Mouse (Mus musculus): ENCODE measurements around the gene Rffl. TPM values are rescaled to one million over a fixed set of nuclear protein-coding genes. Genes with fewer than 3 reads are reported as not detected.
"Not testable (repeated sequence)": the region's sequence is repeated elsewhere in the genome, so short reads cannot be mapped to it uniquely, and the experiment has no call there.

The Rffl gene
- polyA plus RNA-seq, 2 experiments, result 8.3 to 11.3 TPM

GRCm38 (mm10) chr11:82837192-82837591 lies 33.8 kb downstream of the Rffl start:
- Histone ChIP-seq H3K4me3 (replicated peaks; ENCODE audit: low read length) (no peak overlapping the region), H3K36me3 (ENCODE audit: control insufficient read depth, insufficient read depth, low read length) (no peaks in the 10 kb centered on the region), H3K4me2 (replicated peaks; ENCODE audit: low read depth, low read length, severe bottlenecking) (no peak overlapping the region), H3K4me1 (ENCODE audit: control insufficient read depth, insufficient read depth, low read length) (peaks cover 12% of the 10 kb centered on the region; the same call in 1 of the 2 replicates), H3K9me3 (ENCODE audit: control insufficient read depth, low read length) (no peaks in the 10 kb centered on the region), H3K27me3 (ENCODE audit: control insufficient read depth, insufficient read depth, low read length) (no peaks in the 10 kb centered on the region), H3K9ac (ENCODE audit: low read depth, low read length, severe bottlenecking) (no peak overlapping the region), H3K27ac (replicated peaks; ENCODE audit: low read depth, low read length) (no peak overlapping the region)
- DNase-seq (ENCODE audit: low spot score), result no peak
- ATAC-seq (ENCODE audit: low FRiP score, low read depth), result no peak
- TF ChIP-seq POLR2A (IDR thresholded peaks at IDR 0.05; ENCODE audit: borderline replicate concordance, extremely low read depth, insufficient read depth, insufficient read length), result no peak
- 29% methylated on average over 7 of the region's 7 CpGs for WGBS

GRCm38 (mm10) chr11:82835616-82836432 lies 35.2 kb downstream of the Rffl start:
- Histone ChIP-seq H3K9me3 (ENCODE audit: control insufficient read depth, low read length) (no peaks in the 10 kb centered on the region), H3K4me3 (replicated peaks; ENCODE audit: low read length) (no peak overlapping the region), H3K36me3 (ENCODE audit: control insufficient read depth, insufficient read depth, low read length) (no peaks in the 10 kb centered on the region), H3K27me3 (ENCODE audit: control insufficient read depth, insufficient read depth, low read length) (no peaks in the 10 kb centered on the region), H3K4me2 (replicated peaks; ENCODE audit: low read depth, low read length, severe bottlenecking) (no peak overlapping the region), H3K27ac (replicated peaks; ENCODE audit: low read depth, low read length) (0 out of 2 replicates have a peak overlapping the region, but pooled peaks have one; percentile 48), H3K9ac (ENCODE audit: low read depth, low read length, severe bottlenecking) (no peak overlapping the region), H3K4me1 (ENCODE audit: control insufficient read depth, insufficient read depth, low read length) (peaks cover 12% of the 10 kb centered on the region; the same call in 1 of the 2 replicates)
- 40% methylated on average over 11 of the region's 11 CpGs for WGBS
- TF ChIP-seq POLR2A (IDR thresholded peaks at IDR 0.05; ENCODE audit: borderline replicate concordance, extremely low read depth, insufficient read depth, insufficient read length), result no peak
- DNase-seq (ENCODE audit: low spot score), result no peak
- no peak for ATAC-seq (ENCODE audit: low FRiP score, low read depth)

GRCm38 (mm10) chr11:82834359-82834758 lies 36.7 kb downstream of the Rffl start:
- H3K27ac ChIP-seq (replicated peaks; ENCODE audit: low read depth, low read length); H3K9me3 ChIP-seq (ENCODE audit: control insufficient read depth, low read length); DNase-seq (ENCODE audit: low spot score); H3K27me3 ChIP-seq (ENCODE audit: control insufficient read depth, insufficient read depth, low read length); H3K36me3 ChIP-seq (ENCODE audit: control insufficient read depth, insufficient read depth, low read length); H3K9ac ChIP-seq (ENCODE audit: low read depth, low read length, severe bottlenecking); H3K4me3 ChIP-seq (replicated peaks; ENCODE audit: low read length); H3K4me2 ChIP-seq (replicated peaks; ENCODE audit: low read depth, low read length, severe bottlenecking); ATAC-seq (ENCODE audit: low FRiP score, low read depth): not testable (repeated sequence)
- H3K4me1 ChIP-seq (ENCODE audit: control insufficient read depth, insufficient read depth, low read length), result peaks cover 12% of the 10 kb centered on the region; the same call in 1 of the 2 replicates
- 81% methylated on average over 7 of the region's 7 CpGs for WGBS

GRCm38 (mm10) chr11:82833929-82834328 lies 37.1 kb downstream of the Rffl start:
- H3K27ac ChIP-seq (replicated peaks; ENCODE audit: low read depth, low read length), result no peak overlapping the region
- 88% methylated on average over 8 of the region's 8 CpGs for WGBS
- H3K4me3 ChIP-seq (replicated peaks; ENCODE audit: low read length), result no peak overlapping the region
- H3K36me3 ChIP-seq (ENCODE audit: control insufficient read depth, insufficient read depth, low read length), result no peaks in the 10 kb centered on the region
- H3K4me2 ChIP-seq (replicated peaks; ENCODE audit: low read depth, low read length, severe bottlenecking), result no peak overlapping the region
- DNase-seq (ENCODE audit: low spot score) (no peak), ATAC-seq (ENCODE audit: low FRiP score, low read depth) (no peak)
- H3K9ac ChIP-seq (ENCODE audit: low read depth, low read length, severe bottlenecking), result no peak overlapping the region
- H3K9me3 ChIP-seq (ENCODE audit: control insufficient read depth, low read length), result no peaks in the 10 kb centered on the region
- TF ChIP-seq POLR2A (IDR thresholded peaks at IDR 0.05; ENCODE audit: borderline replicate concordance, extremely low read depth, insufficient read depth, insufficient read length), result no peak
- no peaks in the 10 kb centered on the region for H3K27me3 ChIP-seq (ENCODE audit: control insufficient read depth, insufficient read depth, low read length)
- peaks cover 12% of the 10 kb centered on the region; the same call in 1 of the 2 replicates for H3K4me1 ChIP-seq (ENCODE audit: control insufficient read depth, insufficient read depth, low read length)

- H3K4me3 ChIP-seq (replicated peaks; ENCODE audit: low read length); H3K9ac ChIP-seq (ENCODE audit: low read depth, low read length, severe bottlenecking); H3K4me2 ChIP-seq (replicated peaks; ENCODE audit: low read depth, low read length, severe bottlenecking); H3K36me3 ChIP-seq (ENCODE audit: control insufficient read depth, insufficient read depth, low read length); H3K4me1 ChIP-seq (ENCODE audit: control insufficient read depth, insufficient read depth, low read length); H3K9me3 ChIP-seq (ENCODE audit: control insufficient read depth, low read length); H3K27me3 ChIP-seq (ENCODE audit: control insufficient read depth, insufficient read depth, low read length); DNase-seq (ENCODE audit: low spot score); H3K27ac ChIP-seq (replicated peaks; ENCODE audit: low read depth, low read length); ATAC-seq (ENCODE audit: low FRiP score, low read depth): not testable (repeated sequence)
- 73% methylated on average over 10 of the region's 10 CpGs for WGBS
Measured at GRCm38 (mm10) chr11:82832402-82832801, 38.6 kb downstream of the Rffl start.
